Mouse (Mus musculus) adrenal gland, postnatal 25 days (tissue): ENCODE results near the gene Wdr74. TPM values are rescaled to one million over a fixed set of nuclear protein-coding genes. Genes with fewer than 3 reads are reported as not detected.
"Not testable (repeated sequence)": the region's sequence is repeated elsewhere in the genome, so short reads cannot be mapped to it uniquely, and the experiment has no call there.

Experiments
- DNase-seq: peaks from one replicate; pipeline ENCODE4 v3.0.0; 2021; ENCODE audit warnings: mixed read lengths
- total RNA-seq: library from RNA; stranded (reverse); gene quantifications from 2 replicates; pipeline ENCODE4 v1.2.3, GENCODE M21; 2021

Wdr74 gene
- total RNA-seq, 1 experiment from 2014 or later = 52.0 TPM

DNA sequence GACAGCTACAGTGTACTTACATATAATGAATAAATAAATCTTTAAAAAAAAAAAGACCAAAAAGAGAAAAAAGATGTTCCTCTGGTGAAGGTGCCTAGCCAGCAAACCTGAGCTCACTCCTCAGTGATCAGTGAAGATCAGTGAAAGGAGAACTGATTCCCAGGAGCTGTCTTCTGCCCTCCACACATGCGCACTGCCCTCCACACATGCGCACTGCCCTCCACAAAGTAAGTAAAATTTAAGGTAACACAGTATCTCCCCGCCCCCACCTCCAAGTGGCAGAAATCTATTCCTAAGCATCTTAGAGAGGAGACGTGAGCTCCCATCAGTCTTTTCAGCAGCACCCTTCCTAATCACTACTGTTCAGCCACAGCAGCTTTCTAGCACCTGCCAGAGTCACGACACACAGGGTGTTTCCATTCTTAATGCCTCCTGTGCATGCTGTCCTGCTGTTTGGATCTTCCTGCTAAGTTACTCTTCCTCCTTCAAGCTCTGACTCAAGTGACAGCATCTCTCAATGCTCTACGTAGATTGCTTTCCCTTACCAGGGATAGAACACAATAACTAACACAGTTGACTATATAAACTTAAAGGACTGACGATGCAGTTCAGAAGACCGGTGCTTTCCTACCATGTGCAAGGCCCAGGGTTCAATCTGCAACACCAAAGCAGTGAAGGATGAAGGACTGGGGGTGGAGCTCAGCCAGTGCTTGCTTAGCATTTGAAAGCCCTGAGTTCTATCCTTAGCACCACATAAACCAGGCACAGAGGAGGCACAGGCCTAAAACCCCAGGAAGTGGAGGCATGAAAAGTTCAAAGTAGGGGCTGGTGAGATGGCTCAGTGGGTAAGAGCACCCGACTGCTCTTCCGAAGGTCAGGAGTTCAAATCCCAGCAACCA, 19.5 kb upstream of the Wdr74 start:
- DNase-seq = no peak

DNA sequence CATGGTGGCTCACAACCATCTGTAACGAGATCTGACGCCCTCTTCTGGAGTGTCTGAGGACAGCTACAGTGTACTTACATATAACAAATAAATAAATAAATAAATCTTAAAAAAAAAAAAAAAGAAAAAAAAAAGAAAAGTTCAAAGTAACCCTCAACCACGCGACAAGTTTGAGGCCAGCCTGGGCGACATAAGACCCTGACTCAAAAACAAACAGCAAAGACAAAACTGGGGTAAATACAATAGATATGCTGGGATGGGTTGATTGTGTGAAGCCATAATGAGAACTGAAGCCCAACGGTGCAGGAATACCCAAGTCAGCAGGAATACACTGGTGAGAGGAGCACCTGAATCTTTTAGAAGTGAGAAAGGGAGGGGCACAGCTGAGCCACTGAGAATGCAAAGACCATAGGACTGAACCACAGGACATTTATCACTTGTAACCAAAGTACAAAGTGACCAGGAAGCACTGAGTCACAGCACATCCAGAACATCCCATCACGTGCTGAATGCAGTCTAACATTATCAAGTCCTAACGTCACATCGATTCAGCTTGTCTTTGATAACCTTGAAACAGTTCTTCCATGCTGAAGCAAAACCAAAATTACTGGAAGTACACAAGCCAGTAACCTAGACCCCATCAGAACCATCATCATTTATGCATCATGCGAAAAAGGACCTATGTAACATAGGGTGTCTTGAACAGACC, 18.7 kb upstream of the Wdr74 start:
- DNase-seq = no peak

DNA sequence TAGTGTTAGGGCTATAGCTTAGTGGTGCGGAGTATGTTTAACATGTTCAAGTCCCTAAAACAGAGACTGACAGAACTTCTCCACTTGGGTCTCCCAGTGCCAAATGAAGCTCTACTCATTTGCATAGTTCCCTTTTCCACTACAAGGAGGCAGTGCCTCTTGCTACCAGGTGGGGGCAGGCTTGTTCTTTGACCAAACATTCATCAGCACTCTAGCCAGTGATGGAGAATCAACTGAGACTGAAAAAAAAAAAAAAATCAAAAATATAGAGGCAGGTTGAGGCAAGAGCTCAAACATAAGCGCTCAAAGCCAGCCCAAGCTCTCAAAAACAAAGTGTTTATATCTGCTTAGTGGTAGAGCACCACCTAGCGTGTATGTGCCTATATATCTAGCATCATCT, 17.3 kb upstream of the Wdr74 start:
- peak; percentile 58 for DNase-seq

DNA sequence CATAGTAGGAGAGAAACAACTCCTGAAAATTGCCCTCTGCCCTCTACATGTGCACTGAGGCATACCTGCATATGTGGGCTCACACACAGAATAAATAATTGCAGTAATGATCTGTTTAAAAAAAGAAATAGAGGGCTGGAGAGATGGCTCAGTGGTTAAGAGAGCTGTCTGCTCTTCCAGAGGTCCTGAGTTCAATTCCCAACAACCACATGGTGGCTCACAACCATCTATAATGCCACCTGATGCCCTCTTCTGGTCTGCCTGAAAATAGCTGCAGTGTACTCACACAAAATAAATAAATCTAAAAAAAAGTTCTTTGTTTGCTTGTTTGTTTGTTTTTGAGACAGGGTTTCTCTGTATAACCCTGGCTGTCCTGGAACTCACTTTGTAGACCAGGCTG, 16.6 kb upstream of the Wdr74 start:
- not testable (repeated sequence) for DNase-seq

DNA sequence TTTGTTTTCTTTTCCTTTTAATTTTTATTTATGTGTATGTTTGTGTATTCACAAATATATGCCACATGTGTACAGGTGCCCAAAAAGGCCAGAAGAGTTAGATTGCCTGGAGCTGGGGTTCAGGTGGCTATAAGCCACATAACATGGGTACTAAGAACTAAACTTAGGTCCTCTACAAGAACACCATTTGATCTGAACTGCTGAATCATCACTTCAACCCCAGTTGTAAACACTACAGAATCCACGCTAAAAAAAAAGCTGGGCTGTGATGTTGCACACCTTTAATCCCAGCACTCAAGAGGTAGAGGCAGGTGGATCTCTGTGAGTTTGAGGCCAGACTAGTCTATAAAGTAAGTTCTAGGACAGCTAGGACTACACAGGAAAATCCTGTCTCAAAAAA, 14.2 kb upstream of the Wdr74 start:
- no peak for DNase-seq

DNA sequence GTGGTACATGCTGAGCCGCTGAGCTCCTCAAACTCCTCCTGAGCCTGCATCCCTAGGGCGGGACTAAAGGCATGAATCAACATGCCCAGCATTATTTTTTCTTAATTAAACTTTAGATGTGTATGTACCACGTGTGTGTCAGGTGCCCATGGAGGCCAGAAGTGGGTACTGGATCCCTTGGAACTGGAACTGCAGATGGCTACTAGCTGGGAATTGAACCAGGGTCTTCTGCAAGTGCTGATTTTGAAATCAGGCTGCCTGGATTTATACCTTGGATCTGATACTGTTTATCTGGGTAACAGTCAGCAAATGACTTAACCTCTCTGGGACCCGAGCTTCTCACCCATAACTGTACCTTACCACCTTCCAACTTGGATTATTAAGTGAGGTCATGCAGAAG, 13.6 kb upstream of the Wdr74 start:
- DNase-seq = no peak

DNA sequence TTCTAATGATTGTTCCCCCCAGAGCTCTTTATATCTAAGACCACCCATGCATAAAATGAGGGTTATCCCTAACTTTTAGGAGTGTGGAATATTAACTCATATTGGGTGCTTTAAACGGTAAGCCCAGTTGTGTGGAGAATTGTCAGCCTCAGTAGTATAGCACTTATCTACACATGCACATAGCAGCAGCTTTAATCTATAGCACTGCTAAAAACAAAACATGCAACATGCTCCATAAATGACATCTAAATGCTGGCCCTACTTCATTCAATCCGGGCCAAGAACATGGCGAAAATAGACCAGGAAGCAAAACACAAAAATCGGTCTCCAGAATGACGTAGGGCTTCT, 13.1 kb upstream of the Wdr74 start:
- DNase-seq = no peak

DNA sequence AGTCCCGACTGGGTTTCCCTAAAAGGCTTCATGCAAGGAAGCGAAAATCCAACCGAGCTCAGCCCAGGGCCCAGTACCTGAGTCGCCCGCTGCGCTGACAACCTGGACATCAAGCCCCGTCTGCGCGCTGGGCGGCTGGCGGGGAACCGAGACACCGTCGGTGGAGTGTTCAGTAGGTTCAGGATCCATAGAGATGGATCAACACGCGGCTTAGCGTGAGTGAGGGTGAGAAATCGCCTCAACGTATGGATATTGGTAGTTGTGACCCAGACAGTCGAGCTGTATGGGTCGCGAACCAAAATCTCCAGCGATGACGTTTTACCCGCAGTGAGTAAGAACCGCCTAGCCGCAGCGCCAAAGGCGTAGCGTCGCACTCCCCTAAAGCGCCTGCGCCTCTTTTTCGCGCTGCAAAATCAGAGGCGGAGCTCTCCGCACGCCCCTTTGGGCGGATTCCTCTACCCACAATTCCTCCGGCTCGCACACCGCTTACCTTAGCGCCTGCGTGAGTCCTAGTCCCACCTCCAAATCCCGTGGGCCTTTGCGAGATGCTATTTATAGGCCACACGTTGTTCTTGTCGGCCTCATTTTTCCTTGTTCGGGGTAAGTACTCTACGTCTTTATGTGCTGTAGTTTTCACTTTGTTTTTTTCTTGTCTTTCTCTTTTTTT, 12.6 kb upstream of the Wdr74 start, which contains the start of gene Slc3a2:
Gene Slc3a2 (minus strand): TSS at position 463 of the 667 bp plus-strand sequence.
- DNase-seq = peak; percentile 92

DNA sequence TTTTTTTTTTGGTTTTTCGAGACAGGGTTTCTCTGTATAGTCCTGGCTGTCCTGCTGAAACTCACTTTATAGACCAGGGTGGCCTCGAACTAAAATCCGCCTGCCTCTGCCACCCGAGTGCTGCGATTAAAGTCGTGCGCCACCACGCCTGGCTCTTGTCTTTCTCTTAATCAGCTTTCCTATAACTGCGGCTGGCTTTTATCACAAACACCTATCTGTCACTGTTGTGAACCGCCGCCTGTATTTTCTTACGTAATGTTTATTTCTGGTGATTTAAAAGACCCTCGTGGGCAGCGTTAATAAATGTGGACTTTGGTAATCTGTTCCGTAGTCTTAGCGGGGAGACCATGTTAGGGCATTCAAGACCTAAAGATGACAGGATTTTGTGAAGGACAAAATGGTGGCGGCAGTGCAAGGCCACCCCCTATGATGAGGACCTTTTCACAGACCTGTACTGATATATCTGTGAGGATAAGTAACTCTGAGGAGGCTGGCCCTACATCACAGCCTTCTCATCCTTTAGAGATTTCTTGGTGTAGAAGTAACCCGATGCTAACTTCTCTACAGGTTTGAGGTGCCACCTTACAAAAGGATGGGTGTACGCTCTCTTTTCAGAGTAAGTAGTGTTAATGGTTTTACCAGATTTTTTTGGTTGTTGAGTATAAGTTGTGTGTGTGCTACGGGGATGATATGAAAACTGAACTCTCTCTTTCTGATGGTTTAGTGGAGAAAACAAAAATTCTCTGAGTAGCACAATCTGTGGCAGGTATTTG, 11.9 kb upstream of the Wdr74 start:
- no peak for DNase-seq

DNA sequence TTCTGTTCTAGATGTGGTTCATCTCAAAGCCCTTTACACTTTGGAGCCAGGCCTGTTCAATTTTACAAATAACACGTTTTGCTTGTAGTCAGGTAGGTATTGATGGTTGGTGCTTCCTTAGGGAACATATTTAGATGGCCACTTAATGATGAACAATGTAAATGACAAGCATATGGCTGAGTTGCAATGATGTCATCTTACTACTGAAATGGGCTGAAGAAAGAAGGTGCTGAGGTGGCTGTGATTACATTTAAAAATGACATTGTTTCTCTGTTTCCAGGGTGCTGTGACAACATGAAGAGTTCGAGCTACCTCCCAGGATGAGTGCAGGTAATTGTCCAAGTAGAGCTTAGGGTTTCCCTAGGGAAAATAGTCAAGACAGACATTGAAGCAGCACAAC, 11.2 kb upstream of the Wdr74 start:
- DNase-seq = no peak

DNA sequence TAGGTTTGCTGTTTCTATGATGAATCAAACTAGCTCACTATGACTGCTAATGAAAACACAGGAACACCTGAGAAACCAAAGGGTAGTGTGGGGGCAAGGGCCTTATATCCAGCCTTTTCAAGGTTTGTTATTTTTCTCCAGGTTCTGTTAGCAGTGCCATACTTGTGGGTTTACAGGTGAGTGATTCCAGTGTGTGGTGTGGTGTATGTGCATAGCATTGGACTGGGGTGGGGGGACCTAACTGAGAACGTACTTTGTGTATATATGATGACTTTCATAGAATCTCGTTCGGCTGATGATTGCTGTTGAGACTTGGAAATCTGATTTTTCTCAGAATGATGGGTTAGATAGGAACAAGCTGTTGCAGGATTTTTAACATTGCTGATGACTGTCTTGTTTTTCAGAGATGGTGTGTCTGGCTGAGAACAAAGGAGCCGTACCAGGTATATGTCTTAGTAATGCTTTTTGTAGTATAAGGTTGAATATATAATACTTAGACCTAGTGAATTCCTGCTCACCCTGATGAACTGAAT, 10.5 kb upstream of the Wdr74 start:
- DNase-seq = no peak

DNA sequence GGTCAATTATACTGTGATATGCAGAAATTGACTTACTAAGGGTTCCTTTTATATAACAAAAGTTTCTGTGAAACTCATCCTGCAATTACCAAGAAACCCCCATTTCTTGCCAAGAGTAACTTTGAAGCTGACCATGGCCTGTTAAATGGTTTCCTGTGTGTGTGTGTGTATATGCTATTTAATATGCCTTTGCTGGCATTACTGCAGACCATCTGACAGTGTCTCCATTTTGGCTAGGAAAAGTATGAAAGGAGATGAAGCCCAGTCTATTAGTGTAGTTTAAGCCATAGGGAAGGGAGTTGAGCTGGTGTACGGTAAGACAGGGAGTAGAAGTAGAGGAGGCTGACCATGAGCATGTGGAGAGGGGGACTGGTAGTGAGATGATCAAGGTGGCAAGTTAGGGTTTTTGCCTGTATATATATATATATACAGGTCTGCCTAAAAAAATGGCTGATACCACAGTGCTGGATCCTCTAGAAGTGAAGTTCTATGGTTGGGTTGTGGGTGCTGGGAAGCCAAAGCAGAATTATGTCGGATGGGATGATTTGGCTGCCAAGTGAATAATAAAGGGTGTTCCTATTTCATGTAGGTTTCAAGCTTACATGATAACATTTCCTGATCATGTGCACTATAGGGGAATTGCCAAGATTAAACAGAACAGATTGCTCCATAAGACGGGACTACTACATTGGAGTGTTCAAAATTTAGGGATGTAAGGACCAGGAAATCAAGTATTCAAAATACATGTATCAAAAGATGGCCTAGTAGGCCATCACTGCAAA, 8.8 kb upstream of the Wdr74 start:
- no peak for DNase-seq

DNA sequence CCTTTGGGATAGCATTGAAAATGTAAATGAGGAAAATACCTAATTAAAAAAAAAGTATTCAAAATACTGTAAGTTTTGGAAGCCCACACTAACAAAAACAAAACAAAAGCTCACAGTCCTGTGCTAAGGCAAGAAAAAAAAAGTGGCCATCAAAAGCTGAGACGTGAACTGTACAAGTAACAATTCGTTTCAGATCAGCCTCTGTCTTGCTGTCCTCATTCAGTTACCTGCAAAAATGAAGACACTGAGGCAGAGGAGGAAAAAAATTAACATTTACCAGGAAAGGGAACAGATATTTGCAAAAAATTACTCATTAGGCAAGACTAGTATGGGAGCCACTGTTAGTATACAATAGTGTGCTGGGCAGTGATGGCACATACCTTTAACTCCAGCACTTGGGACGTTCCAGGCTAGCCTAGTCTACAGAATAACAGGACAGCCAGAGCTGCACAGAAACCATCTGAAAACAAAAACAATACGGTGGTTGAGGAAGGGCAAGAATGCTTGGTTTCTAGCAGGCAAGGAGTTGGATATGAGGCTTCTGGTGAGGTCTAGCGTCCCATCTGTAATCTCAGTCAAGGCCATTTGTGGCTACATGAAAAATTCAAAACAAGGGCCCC, 8.0 kb upstream of the Wdr74 start:
- no peak for DNase-seq

DNA sequence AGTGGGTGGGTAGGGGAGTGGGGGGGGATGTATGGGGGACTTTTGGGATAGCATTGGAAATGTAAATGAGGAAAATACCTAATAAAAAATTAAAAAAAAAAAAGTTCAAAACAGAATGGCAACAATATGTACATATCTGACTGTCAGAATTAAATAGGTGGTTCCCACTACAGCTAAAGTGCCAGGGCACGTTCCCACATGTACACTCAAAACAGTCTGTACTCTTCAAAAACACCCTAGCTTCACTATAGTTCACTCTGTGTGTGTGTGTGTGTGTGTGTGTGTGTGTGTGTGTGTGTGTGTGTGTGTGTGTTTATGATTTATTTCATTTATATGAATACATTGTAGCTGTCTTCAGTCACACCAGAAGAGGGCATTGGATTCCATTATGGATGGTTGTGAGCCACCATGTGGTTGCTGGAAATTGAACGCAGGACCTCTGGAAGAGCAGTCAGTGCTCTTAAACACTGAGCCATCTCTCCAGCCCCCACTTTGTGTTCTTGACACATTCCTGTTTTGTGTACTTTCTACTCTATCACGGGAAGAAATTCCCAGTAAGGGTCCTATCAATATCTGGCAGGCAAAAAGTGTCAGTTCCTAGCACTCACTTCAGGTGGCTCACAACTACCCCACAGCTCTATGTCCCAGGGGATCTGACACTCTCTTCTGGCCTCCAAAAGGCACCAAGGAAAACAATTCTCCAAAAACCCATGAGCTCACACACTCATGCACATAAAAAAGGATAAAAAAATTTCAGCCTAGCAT, 7.1 kb upstream of the Wdr74 start:
- DNase-seq = not testable (repeated sequence)

DNA sequence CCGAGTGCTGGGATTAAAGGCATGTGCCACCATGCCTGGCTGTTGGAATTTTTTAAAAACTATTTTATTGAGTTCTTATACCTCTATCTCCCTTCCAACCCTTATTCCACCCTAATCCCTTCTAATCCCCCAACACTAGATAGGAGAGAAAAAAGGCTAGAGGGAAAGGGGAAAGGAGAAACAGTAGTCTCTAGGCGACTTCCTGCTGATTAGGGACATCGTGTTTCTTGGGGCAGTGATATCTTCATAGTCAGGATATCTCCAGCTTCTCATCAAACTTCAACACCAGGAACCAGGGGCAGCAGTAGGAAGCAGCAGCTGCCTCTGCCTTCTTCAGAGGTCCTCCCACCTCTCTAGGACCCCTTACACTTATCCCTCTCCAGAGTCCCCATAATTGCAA, 1.3 kb upstream of the Wdr74 start:
- DNase-seq = no peak

DNA sequence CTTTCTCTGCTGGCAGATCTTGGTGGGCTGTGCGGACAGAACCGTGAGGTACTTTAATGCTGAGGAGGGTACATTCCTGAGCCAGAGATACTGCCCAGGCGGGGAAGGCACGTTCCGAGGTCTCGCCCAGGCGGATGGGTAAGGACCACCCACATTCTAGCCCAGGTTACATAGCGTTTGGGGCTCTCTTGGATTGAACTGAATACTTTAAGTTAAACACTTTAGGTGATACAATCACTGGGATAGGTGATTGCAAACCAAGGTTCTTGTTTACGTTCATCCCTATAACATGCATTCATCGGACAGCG, 487 bp downstream of the Wdr74 start:
- DNase-seq = no peak

DNA sequence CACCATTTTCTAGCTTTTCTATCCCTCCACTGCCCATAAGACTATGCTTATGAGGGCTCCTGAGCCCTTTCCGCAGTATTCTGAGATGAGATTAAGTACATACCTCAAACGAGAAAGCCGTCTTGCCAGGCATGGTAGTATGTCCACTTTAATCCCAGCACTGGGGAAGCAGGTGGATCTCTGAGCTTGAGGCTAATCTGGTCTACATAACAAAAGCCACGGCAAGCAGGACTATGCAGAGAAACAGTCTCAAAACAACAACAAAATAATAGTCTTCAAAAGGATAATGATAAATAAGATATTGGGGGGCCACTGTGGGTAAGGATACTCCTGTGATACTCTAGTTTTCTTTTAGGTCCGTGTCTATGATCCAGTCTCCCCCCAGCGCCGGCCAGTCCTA, 3.3 kb downstream of the Wdr74 start:
- DNase-seq = no peak

DNA sequence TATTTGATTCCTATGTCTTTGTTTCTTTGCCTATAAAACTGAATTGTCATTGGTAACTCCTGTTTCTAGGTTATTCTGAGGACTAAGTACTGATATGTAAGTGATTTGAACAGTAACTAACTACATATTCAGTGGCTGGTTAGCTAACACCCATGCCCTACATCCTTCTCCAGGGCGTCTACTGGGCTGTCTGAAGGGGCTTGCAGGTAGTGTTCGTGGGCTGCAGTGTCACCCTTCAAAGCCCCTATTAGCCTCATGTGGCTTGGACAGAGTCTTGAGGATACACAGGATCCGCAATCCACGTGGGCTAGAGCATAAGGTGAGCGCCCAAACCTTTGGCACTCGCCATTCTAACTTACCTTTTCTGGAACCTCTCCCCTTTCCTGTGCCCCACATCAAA, 4.0 kb downstream of the Wdr74 start:
- no peak for DNase-seq

DNA sequence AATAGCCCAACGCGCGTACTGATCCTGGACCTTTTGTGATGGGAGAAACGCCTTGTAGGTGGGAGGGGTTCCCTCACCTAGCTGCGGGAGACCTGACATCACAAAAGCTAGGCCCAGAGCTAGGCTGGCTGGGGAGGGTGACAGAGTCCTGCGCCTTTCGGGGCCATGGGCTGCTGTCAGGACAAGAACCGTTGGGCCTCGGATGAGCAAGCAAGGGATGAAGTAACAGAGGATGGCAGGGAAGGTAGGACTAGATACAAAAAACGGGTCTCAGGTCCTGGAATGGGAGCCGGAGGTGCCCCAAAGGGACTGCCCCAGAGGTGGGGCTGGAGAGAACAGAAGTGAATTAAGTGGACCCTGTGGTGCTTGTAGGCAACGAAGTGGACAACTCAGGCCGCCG, 5.0 kb downstream of the Wdr74 start, which contains the start of gene 1700092M07Rik:
Gene 1700092M07Rik (plus strand): TSS at position 116 of the 400 bp plus-strand sequence.
- DNase-seq = no peak

DNA sequence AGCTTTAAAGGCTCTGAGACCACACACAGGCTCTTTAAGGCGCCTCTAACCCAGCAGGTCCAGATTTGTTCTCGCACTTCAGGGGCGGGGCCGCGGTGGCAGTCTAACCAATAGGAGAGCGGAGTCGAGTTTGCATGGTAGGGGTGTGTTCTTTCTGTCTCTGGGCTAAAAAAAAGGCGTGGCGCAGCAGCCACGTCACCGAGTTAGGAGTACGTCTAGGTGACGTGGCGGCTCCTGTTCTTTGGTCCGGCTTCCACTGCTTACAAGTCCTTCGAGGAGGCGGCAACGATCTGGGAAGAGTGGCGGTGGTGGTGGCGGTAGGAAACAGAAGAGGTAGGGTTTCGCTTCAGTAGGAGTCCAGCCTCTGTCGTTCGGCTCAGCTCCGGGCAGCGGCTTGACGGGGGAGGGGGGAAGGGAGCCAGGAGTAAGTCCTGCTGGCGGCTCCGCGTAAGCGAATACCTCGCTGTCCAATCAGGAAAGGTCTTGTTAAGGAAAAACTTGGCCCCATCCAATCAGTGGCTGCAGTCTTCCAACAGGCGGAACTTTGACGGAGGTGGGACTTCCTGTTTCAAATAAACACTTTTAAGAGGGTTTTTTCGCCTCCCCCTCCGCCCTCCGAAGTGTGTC, 5.7 kb downstream of the Wdr74 start, which contains the start of gene Stx5a:
Gene Stx5a (plus strand): TSS at position 171 of the 627 bp plus-strand sequence.
- peak; percentile 94 for DNase-seq
